Mouse (Mus musculus) limb, embryonic 14.5 days (tissue): ENCODE results near the gene Ankrd52. TPM values are rescaled to one million over a fixed set of nuclear protein-coding genes. Genes with fewer than 3 reads are reported as not detected.

ENCODE experiments used
- ATAC-seq: fragments of 200-750 bp; cut with Nextera tagmentation; 2 replicates; pipeline ENCODE4 v1.8.0; 2017; ENCODE audit warnings: low read depth, moderate number of reproducible peaks, moderate TSS enrichment; ENCODE audit not compliant: low FRiP score
- DNase-seq: peaks from one replicate; pipeline ENCODE4 v3.0.0-alpha.2; 2015; ENCODE audit warnings: low spot score
- H3K27ac ChIP-seq: fragments of 300-500 bp; sonication (generic); replicated peaks from 2 replicates; pipeline ENCODE4 v1.5.1; 2014; ENCODE audit warnings: low read depth, mild to moderate bottlenecking, low read length, moderate library complexity, mixed read lengths
- H3K27me3 ChIP-seq: fragments of 300-500 bp; sonication (generic); 2 replicates; pipeline ENCODE4 v1.6.1; 2014; ENCODE audit warnings: low read length, mixed read lengths; ENCODE audit not compliant: control insufficient read depth, insufficient read depth
- H3K36me3 ChIP-seq: fragments of 300-500 bp; sonication (generic); 2 replicates; pipeline ENCODE4 v1.6.1; 2014; ENCODE audit warnings: mild to moderate bottlenecking, low read length, moderate library complexity, mixed read lengths; ENCODE audit not compliant: control insufficient read depth, insufficient read depth
- H3K4me1 ChIP-seq: fragments of 300-500 bp; sonication (generic); 2 replicates; pipeline ENCODE4 v1.6.1; 2014; ENCODE audit warnings: antibody characterized with exemption, low read length, mixed read lengths; ENCODE audit not compliant: control insufficient read depth, insufficient read depth
- H3K4me2 ChIP-seq: fragments of 300-500 bp; sonication (generic); replicated peaks from 2 replicates; pipeline ENCODE4 v1.6.1; 2014; ENCODE audit warnings: low read depth, mild to moderate bottlenecking, low read length, moderate library complexity; ENCODE audit not compliant: severe bottlenecking
- H3K4me3 ChIP-seq: fragments of 300-500 bp; sonication (generic); replicated peaks from 2 replicates; pipeline ENCODE4 v1.5.1; 2014; ENCODE audit warnings: low read length
- H3K9ac ChIP-seq: fragments of 300-500 bp; sonication (generic); 2 replicates; pipeline ENCODE4 v1.6.1; 2014; ENCODE audit warnings: mild to moderate bottlenecking, low read depth, low read length, moderate library complexity; ENCODE audit not compliant: severe bottlenecking
- H3K9me3 ChIP-seq: fragments of 300-500 bp; sonication (generic); 2 replicates; pipeline ENCODE4 v1.6.1; 2016; ENCODE audit warnings: low read length; ENCODE audit not compliant: control insufficient read depth
- POLR2A ChIP-seq: fragments of 200-500 bp; IDR thresholded peaks from 2 replicates; pipeline ENCODE4 v1.8.0; 2012; ENCODE audit warnings: inconsistent platforms, mild to moderate bottlenecking, moderate library complexity, borderline replicate concordance; ENCODE audit not compliant: insufficient read depth, insufficient read length; ENCODE audit errors: extremely low read depth
- WGBS: fragments of 180-500 bp; shearing (Covaris S2); extraction: QIAGEN DNeasy Blood & Tissue Kit; methylation state at CpG from one replicate; pipeline ENCODE4 v1.1.7; 2014; 5-methylcytosine and 5-hydroxymethylcytosine counted together
- polyA plus RNA-seq, 2 experiments: library from polyadenylated mRNA; depleted of rRNA in 1 of 2; stranded (reverse) in 1 of 2; unstranded in 1 of 2; fragments of >200 nt; fragmentation: Nextera tagmentation in 1 of 2; extraction: Ambion mirVana in 1 of 2; gene quantifications; 2 replicates each; pipeline versions ENCODE4 v1.2.1 to v1.2.3; 2012 to 2014

Ankrd52 gene
- polyA plus RNA-seq, 2 experiments = 11.3 to 50.7 TPM

DNA sequence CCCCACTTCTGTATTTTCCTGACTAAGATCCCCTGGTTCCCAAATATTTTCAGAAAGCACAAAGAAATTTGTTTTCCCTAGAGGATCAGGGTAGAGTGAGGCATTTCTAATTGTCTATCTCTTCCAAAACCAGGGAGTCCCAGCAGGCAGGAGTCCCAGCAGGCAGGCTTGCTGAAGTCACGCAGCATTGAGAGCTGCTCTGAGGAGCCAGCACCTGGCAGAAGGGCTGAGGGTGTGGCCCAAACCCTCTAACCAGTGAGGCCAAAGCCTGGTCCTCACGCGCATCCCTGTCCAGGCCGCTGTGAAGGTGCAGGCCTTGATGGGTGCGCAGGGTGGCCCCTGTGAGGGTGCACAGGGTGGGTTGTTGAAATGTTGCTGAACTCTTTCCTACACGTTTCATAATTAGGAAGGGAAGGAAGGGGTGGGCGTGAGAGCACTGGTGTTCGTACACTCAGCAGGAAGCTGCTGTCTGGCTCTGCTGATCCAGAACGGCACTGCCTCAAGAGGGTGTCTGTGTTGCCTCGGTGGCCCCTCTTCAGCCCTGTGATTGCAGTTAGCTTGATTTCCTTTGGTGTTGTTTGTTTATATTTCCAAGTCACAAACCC lies 61.9 kb downstream of the Ankrd52 start:
- DNase-seq = no peak
- H3K9me3 ChIP-seq = no peaks in the 10 kb centered on the region
- H3K27ac ChIP-seq = no peak overlapping the region
- no peaks in the 10 kb centered on the region for H3K4me1 ChIP-seq
- no peak for TF ChIP-seq POLR2A
- no peak for ATAC-seq
- no peak overlapping the region for H3K4me3 ChIP-seq
- H3K36me3 ChIP-seq = peaks cover 80% of the 10 kb centered on the region
- 67% methylated on average over 10 of the region's 10 CpGs for WGBS
- H3K9ac ChIP-seq = no peak overlapping the region
- no peaks in the 10 kb centered on the region for H3K27me3 ChIP-seq
- H3K4me2 ChIP-seq = no peak overlapping the region

DNA sequence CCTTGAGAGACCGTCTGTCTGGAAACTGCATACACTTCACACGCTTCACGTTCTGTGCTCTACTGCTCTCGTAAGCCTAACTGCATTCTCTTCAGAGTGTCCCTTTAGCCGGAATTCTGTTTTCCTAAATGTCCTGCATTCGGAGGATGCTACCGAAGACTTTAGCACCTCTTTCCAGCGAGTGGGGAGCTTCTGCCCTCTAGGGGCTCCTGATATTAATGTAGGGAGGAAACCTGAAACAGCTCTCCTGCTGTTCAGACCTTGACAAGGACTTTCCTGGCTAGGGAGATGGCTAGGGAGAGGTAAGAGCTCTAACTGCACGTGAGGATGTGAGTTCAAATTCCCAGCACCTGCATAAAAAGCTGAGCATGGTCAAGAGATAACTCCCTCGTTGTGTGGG lies 63.5 kb downstream of the Ankrd52 start:
- 66% methylated on average over 10 of the region's 10 CpGs for WGBS
- no peaks in the 10 kb centered on the region for H3K27me3 ChIP-seq

DNA sequence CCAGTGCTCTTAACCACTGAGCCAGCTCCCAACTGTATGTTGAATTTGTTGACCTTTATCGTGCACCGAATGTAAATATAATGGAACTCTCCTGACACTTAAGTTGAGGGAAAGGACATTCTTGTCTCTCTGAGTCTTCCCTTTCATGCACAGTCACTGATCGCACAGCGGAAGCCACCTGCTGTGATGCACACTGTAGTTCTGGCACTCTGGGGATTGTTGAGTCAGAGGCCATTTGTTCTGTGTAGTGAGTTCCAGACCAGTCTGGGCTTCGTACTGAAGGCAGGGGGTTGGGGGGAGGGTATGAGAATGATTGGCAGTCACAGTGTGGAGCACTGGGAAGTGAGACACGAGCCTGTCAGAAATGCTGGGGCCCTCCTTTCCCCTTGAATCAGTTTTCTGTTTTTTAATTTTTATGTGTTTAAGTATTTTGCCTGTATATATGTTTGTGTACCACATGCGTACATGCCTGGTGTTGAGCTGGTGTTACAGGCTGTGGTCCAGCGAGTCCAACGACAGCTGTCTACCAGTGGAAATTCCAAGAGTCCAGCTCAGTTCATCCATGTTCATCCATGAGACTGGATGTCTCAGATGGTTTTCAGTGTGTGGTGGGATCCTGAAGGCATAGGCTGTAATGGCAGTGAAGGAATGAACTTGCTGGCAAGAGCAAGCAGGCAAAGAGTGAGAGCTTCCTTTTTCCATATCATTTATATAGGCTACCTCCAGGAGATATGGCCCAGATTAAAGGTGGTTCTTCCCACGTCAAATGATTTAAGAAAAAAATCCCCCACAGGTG lies 64.6 kb downstream of the Ankrd52 start:
- Histone ChIP-seq H3K4me2 (no peak overlapping the region), H3K9ac (no peak overlapping the region), H3K27me3 (no peaks in the 10 kb centered on the region), H3K27ac (no peak overlapping the region), H3K4me3 (no peak overlapping the region), H3K4me1 (no peaks in the 10 kb centered on the region), H3K36me3 (peaks cover 57% of the 10 kb centered on the region), H3K9me3 (no peaks in the 10 kb centered on the region)
- ATAC-seq (no peak), DNase-seq (no peak)
- 92% methylated on average over 10 of the region's 10 CpGs for WGBS
- TF ChIP-seq POLR2A = no peak

More for the DNA sequence above, 63.5 kb downstream of the Ankrd52 start:
- no peak overlapping the region for H3K4me2 ChIP-seq
- H3K27ac ChIP-seq = no peak overlapping the region
- TF ChIP-seq POLR2A = no peak
- no peaks in the 10 kb centered on the region for H3K4me1 ChIP-seq
- DNase-seq = no peak
- H3K36me3 ChIP-seq = peaks cover 68% of the 10 kb centered on the region
- no peak overlapping the region for H3K9ac ChIP-seq
- H3K9me3 ChIP-seq = no peaks in the 10 kb centered on the region
- H3K4me3 ChIP-seq = no peak overlapping the region
- ATAC-seq = no peak

- Histone ChIP-seq H3K9me3 (no peaks in the 10 kb centered on the region), H3K36me3 (peaks cover 47% of the 10 kb centered on the region), H3K9ac (no peak overlapping the region), H3K4me3 (no peak overlapping the region), H3K27me3 (no peaks in the 10 kb centered on the region), H3K27ac (no peak overlapping the region), H3K4me1 (no peaks in the 10 kb centered on the region), H3K4me2 (no peak overlapping the region)
- peak; percentile 40 for DNase-seq
- TF ChIP-seq POLR2A = no peak
- 95% methylated on average over 1 of the region's 1 CpGs for WGBS
- ATAC-seq = no peak
Measured at GRCm38 (mm10) chr10:128442718-128443117, 65.8 kb downstream of the Ankrd52 start.

DNA sequence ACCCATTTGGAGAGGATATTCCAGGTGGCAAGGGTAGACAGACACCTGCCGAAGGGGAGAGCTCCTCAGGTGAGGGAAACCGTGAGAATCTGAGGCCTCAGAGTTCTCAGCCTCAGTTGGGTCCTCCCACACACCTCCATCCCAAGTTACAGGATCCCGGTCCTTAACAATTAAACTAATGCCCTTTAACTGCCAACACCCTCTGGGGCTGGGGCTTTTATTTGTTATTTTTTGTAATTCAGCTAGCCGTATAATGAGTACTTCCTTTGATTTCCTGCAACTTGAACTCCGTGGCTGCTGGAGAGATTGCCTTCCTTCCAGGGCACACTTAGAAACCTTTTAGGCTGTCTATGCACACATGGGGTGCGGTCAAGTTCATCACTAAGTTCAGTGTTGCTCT lies 67.4 kb downstream of the Ankrd52 start:
- no peak for DNase-seq
- Histone ChIP-seq H3K9ac (no peak overlapping the region), H3K4me3 (no peak overlapping the region), H3K4me2 (no peak overlapping the region), H3K9me3 (no peaks in the 10 kb centered on the region), H3K4me1 (no peaks in the 10 kb centered on the region), H3K27me3 (no peaks in the 10 kb centered on the region), H3K27ac (no peak overlapping the region), H3K36me3 (peaks cover 31% of the 10 kb centered on the region)
- WGBS = 61% methylated on average over 6 of the region's 6 CpGs
- ATAC-seq = no peak
- no peak for TF ChIP-seq POLR2A
